Mouse (Mus musculus): ENCODE measurements around the gene Usp21. TPM values are rescaled to one million over a fixed set of nuclear protein-coding genes. Genes with fewer than 3 reads are reported as not detected.
A peak's percentile ranks its signal among the peaks of the same experiment; 100 is the strongest.

The Usp21 gene
- polyA plus RNA-seq, 1 experiment from 2014 or later: 114 TPM

DNA sequence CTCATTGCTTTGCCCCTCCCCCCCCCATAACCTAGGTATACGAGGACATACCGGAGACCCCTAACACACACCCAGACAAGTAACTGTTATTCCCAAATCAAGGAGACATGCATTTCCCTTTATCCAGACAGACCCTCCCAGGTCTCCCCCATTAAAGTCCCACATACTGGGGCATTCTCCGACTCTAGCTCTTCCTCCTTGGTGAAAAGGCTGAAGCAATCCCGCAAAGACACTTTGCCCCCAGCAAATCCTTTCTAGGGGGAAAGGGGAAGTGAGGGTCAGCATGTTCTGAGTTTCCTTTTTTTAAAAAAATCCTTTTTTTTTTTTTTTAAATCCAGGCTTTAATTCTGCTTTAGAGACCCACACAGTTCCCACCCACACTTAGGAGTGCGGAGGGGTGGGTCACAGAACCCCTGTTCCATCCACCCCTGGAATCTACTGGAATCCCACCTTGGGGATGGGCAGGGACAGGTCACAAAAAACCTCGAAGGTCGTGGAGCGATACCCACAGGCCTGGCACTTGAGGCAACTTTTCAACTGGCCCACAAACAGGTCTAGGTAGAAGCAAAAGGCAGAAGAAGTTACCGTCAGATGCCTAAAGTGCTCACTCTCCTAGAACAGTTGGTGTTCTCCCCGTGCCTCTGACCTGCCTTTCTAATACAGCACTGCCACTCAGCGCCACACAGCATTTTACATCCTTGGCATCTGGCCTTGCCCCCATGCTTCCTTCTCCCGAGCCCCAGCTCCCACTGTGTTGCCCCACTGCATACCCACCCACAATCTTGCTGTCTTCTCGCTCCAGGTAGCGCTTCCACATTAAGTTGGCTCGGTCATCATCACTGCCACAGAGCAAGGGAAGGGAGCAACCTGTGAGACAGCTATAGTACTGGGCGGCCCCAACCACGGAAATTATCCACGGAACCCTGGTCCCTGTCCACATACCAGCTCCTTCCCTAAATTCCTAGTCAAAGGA is 4.3 kb downstream of the Usp21 start:
- Histone ChIP-seq H3K9me3 (ENCODE audit: control insufficient read depth, low read length) (no peaks in the 10 kb centered on the region), H3K9ac (ENCODE audit: low read length) (no peak overlapping the region), H3K36me3 (ENCODE audit: control insufficient read depth, insufficient read depth, low read length) (peaks cover 14% of the 10 kb centered on the region; the same call in 1 of the 2 replicates), H3K4me1 (ENCODE audit: control insufficient read depth, insufficient read depth, low read length) (peaks cover 17% of the 10 kb centered on the region), H3K27me3 (ENCODE audit: control insufficient read depth, insufficient read depth, low read length) (no peaks in the 10 kb centered on the region), H3K27ac (replicated peaks; ENCODE audit: low read depth, low read length) (no peak overlapping the region), H3K4me2 (ENCODE audit: low read depth, severe bottlenecking) (no peak overlapping the region), H3K4me3 (ENCODE audit: low read depth, low read length) (no peak overlapping the region)
- no peak for DNase-seq (ENCODE audit: low spot score)
- no peak for ATAC-seq (ENCODE audit: insufficient number of reproducible peaks, low FRiP score, low TSS enrichment, low read depth)
- 90% methylated on average over 18 of the region's 18 CpGs for WGBS

DNA sequence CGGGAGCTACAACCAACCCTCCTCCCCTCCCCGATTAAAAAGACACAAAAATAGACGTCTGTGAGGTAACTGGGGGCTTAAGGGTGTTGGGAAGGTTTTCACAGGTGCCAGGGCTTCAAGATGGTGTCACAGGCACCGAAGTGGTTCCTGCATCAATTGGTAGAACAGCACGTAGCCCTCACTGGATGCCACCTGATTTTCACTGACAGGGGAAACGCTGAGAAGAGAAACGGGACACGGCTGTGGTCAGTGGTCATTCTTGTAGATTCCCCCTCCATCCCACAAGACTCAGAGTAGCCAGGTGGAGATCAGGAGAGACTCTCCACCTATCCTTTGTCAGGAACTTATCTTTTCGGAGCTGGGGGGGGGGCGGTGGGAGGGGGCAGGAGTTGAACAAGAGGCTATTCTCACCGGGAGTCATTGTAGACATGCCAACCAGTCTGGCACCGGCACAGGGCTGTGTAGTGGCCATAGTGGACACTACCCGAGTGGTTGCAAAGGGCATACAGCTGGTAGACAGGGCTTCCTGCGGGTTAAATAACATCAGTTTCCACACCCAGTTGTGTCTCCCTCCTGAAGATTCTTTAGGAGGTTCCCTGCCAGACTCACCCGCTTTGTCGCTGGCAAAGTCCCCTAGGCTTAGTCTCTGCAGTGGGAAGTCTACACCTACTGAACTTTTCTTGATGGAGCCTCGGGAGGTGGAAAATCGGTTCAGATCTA is 5.5 kb downstream of the Usp21 start:
- peaks cover 17% of the 10 kb centered on the region for H3K4me1 ChIP-seq (ENCODE audit: control insufficient read depth, insufficient read depth, low read length)
- ATAC-seq (ENCODE audit: insufficient number of reproducible peaks, low FRiP score, low TSS enrichment, low read depth) (no peak), DNase-seq (ENCODE audit: low spot score) (no peak)
- 81% methylated on average over 18 of the region's 18 CpGs for whole genome bisulfite sequencing
- no peaks in the 10 kb centered on the region for H3K9me3 ChIP-seq (ENCODE audit: control insufficient read depth, low read length)
- no peak overlapping the region; the same call in 1 of the 2 replicates for H3K4me3 ChIP-seq (ENCODE audit: low read depth, low read length)
- no peak overlapping the region for H3K27ac ChIP-seq (replicated peaks; ENCODE audit: low read depth, low read length)
- peaks cover 20% of the 10 kb centered on the region for H3K36me3 ChIP-seq (ENCODE audit: control insufficient read depth, insufficient read depth, low read length)
- no peaks in the 10 kb centered on the region for H3K27me3 ChIP-seq (ENCODE audit: control insufficient read depth, insufficient read depth, low read length)
- no peak overlapping the region; the same call in 1 of the 2 replicates for H3K9ac ChIP-seq (ENCODE audit: low read length)
- H3K4me2 ChIP-seq (ENCODE audit: low read depth, severe bottlenecking): peak overlapping the region; percentile 83; the same call in 1 of the 2 replicates

DNA sequence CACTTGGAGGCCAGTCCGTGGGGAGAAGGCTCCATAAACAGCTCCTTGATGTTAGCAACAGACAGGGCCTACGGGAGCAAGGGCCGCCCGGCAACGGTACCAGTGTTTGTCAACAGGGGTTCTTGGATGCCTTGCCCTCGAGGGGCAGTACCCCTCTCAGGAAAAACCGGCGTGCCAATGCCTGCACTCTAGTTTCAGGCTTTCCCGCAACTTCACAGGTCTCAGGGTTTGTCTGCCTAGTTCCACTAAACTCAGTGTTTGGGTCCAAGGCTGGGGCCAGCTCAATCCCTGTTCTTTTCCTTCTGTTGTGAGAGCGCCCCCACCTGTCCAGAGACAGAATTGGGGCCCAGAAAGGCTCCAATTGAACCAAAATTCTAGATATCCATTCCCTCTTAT is 6.3 kb downstream of the Usp21 start:
- Histone ChIP-seq H3K4me1 (ENCODE audit: control insufficient read depth, insufficient read depth, low read length) (peaks cover 15% of the 10 kb centered on the region), H3K9me3 (ENCODE audit: control insufficient read depth, low read length) (no peaks in the 10 kb centered on the region), H3K9ac (ENCODE audit: low read length) (peak overlapping the region; percentile 61), H3K27ac (replicated peaks; ENCODE audit: low read depth, low read length) (peak overlapping the region; percentile 71), H3K27me3 (ENCODE audit: control insufficient read depth, insufficient read depth, low read length) (no peaks in the 10 kb centered on the region), H3K4me2 (ENCODE audit: low read depth, severe bottlenecking) (peak overlapping the region; percentile 83), H3K36me3 (ENCODE audit: control insufficient read depth, insufficient read depth, low read length) (peaks cover 23% of the 10 kb centered on the region), H3K4me3 (ENCODE audit: low read depth, low read length) (peak overlapping the region; percentile 78)
- peak; percentile 81 for DNase-seq (ENCODE audit: low spot score)
- WGBS: under 1% methylated on average over 10 of the region's 10 CpGs
- peak; percentile 37 for ATAC-seq (ENCODE audit: insufficient number of reproducible peaks, low FRiP score, low TSS enrichment, low read depth)

DNA sequence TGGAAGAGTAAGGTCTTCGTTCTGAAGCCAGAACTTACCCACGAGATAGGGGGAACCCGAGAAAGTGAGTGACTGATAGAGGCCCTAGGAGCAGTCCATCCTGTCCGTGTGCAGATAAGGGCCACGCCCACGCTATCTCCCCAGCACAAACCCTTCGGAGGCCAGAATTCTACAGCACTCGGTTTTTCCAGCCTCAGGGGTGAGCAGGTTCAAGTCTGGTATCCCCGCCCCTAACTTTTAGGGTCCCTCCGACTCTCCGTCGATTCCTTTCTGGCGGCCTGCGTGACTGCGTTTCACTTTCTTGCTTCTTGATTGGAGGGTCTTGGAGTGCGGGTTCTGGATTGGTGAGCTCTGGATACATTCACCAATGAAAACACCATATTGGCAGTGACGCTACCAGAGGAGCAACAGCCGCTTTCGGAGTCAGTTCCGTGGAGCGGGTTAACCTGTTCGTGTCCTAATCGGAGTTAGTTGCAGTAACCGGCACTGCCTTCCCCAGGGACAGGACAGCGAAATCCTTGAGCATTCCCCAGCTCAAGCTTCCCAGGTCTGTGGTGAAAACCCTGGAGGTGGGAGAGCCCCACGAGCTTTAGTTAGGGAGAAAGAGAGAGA is 6.8 kb downstream of the Usp21 start, which contains the start of gene Ppox:
TSS of gene Ppox (minus strand) at position 271 of the 612 bp plus-strand sequence.
- peak; percentile 96 for ATAC-seq (ENCODE audit: insufficient number of reproducible peaks, low FRiP score, low TSS enrichment, low read depth)
- WGBS: under 1% methylated on average over 26 of the region's 26 CpGs
- peak; percentile 90 for DNase-seq (ENCODE audit: low spot score)
- peak within 1 kb of the TSS; percentile 83 for H3K4me2 ChIP-seq (ENCODE audit: low read depth, severe bottlenecking)
- no peaks in the 10 kb centered on the region for H3K9me3 ChIP-seq (ENCODE audit: control insufficient read depth, low read length)
- H3K27ac ChIP-seq (replicated peaks; ENCODE audit: low read depth, low read length): peak within 1 kb of the TSS; percentile 71
- peaks cover 23% of the 10 kb centered on the region for H3K36me3 ChIP-seq (ENCODE audit: control insufficient read depth, insufficient read depth, low read length)
- H3K9ac ChIP-seq (ENCODE audit: low read length): peak within 1 kb of the TSS; percentile 73
- peak within 1 kb of the TSS; percentile 78 for H3K4me3 ChIP-seq (ENCODE audit: low read depth, low read length)
- no peaks in the 10 kb centered on the region for H3K27me3 ChIP-seq (ENCODE audit: control insufficient read depth, insufficient read depth, low read length)
- peaks cover 14% of the 10 kb centered on the region for H3K4me1 ChIP-seq (ENCODE audit: control insufficient read depth, insufficient read depth, low read length)

DNA sequence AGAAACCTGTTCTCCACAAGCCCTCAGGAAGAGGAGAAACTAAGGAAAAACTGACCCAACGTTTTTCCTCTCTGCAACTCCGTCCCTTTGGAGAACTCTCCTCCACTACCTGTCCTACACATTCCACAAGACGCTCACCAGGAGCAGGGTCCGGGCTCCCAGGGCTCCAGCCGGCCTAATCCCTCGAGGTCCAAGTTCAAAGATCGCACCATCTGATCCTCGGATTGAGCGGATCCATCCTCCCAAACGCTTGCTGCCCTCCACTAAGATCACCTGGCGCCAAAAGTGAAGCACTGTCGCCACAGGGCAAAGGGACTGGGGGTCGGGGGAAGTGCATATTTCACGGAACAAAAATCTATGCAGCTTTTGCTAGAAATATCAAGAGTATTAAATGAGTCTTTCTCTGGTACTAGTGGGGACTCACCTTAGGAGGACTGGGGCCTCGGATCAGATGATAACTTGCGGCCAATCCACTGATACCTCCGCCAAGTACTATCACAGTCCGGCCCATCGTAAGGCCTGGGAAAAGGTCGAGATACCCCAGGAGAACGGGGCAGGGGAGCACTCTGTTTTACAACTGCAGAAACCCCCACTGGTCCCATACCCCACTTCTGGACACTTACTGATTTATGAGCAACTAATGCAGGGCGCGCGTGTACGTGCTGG is 7.4 kb downstream of the Usp21 start:
- Histone ChIP-seq H3K27me3 (ENCODE audit: control insufficient read depth, insufficient read depth, low read length) (no peaks in the 10 kb centered on the region), H3K4me1 (ENCODE audit: control insufficient read depth, insufficient read depth, low read length) (peaks cover 14% of the 10 kb centered on the region), H3K4me2 (ENCODE audit: low read depth, severe bottlenecking) (peak overlapping the region; percentile 83), H3K36me3 (ENCODE audit: control insufficient read depth, insufficient read depth, low read length) (peaks cover 24% of the 10 kb centered on the region), H3K9me3 (ENCODE audit: control insufficient read depth, low read length) (no peaks in the 10 kb centered on the region), H3K27ac (replicated peaks; ENCODE audit: low read depth, low read length) (no peak overlapping the region), H3K4me3 (ENCODE audit: low read depth, low read length) (peak overlapping the region; percentile 78), H3K9ac (ENCODE audit: low read length) (peak overlapping the region; percentile 73)
- no peak; the same call in 1 of the 2 replicates for ATAC-seq (ENCODE audit: insufficient number of reproducible peaks, low FRiP score, low TSS enrichment, low read depth)
- DNase-seq (ENCODE audit: low spot score): no peak
- WGBS: under 1% methylated on average over 25 of the region's 25 CpGs

DNA sequence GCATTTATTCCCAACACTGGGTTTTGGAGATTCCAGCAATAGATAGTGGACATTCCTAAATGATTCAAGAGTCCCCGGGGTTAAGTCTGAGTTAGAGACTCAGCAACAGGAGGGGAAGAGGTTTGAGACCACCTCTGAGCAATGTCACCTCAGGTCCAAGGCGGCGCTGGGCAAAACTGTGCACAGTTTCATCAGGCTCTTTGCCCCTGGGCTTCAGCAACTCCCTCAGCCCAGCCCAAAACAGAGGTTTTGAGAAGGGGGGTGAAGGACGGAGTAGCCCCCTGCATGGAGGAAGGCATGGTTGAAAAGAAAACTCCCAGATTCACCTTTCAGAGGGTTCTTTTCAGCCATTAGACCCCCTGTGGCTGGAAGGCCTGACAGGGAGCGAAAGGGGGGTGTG is 8.1 kb downstream of the Usp21 start:
- Histone ChIP-seq H3K27me3 (ENCODE audit: control insufficient read depth, insufficient read depth, low read length) (no peaks in the 10 kb centered on the region), H3K4me2 (ENCODE audit: low read depth, severe bottlenecking) (peak overlapping the region; percentile 83), H3K36me3 (ENCODE audit: control insufficient read depth, insufficient read depth, low read length) (peaks cover 27% of the 10 kb centered on the region), H3K9me3 (ENCODE audit: control insufficient read depth, low read length) (no peaks in the 10 kb centered on the region), H3K27ac (replicated peaks; ENCODE audit: low read depth, low read length) (no peak overlapping the region), H3K4me3 (ENCODE audit: low read depth, low read length) (peak overlapping the region; percentile 78), H3K4me1 (ENCODE audit: control insufficient read depth, insufficient read depth, low read length) (peaks cover 14% of the 10 kb centered on the region), H3K9ac (ENCODE audit: low read length) (peak overlapping the region; percentile 73)
- ATAC-seq (ENCODE audit: insufficient number of reproducible peaks, low FRiP score, low TSS enrichment, low read depth) (no peak), DNase-seq (ENCODE audit: low spot score) (no peak)
- WGBS: 59% methylated on average over 5 of the region's 5 CpGs

DNA sequence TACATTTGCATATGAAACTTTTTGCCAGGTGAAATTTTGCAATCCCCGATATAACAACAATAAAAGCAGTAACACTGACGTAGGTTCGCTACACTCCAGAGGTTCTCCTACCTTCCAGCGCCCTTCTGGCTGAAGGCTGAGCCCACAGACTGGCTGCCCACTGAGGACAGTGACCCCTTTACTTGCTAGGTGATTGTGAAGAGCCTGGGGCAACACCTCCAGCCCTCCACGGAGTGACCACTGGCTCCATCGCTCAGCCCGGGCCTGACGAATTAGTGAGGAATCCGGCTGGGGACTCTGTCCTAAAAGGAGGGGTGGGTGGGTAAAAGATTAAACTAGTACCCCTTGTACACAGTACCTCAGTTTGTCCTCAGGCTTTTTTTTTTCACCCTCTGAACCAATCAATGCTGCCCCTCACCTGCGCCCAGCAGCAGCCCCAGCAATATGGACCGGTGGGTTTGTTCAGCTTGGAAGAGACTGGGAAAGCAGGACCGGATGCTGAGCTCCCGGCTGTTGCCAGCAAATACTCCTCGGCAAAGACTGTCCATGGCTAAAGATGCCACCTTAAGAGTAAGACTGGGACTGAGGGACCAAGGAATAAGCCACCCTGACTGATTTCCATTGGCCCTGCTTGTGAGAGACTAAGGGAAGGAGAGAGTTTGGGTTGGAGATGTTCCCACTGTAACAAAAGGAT is 8.6 kb downstream of the Usp21 start:
- Histone ChIP-seq H3K27me3 (ENCODE audit: control insufficient read depth, insufficient read depth, low read length) (no peaks in the 10 kb centered on the region), H3K4me2 (ENCODE audit: low read depth, severe bottlenecking) (no peak overlapping the region; the same call in 1 of the 2 replicates), H3K27ac (replicated peaks; ENCODE audit: low read depth, low read length) (no peak overlapping the region), H3K36me3 (ENCODE audit: control insufficient read depth, insufficient read depth, low read length) (peaks cover 24% of the 10 kb centered on the region), H3K4me3 (ENCODE audit: low read depth, low read length) (no peak overlapping the region), H3K9ac (ENCODE audit: low read length) (peak overlapping the region; percentile 73; the same call in 1 of the 2 replicates), H3K9me3 (ENCODE audit: control insufficient read depth, low read length) (no peaks in the 10 kb centered on the region), H3K4me1 (ENCODE audit: control insufficient read depth, insufficient read depth, low read length) (peaks cover 14% of the 10 kb centered on the region)
- ATAC-seq (ENCODE audit: insufficient number of reproducible peaks, low FRiP score, low TSS enrichment, low read depth) (no peak), DNase-seq (ENCODE audit: low spot score) (no peak)
- 88% methylated on average over 14 of the region's 14 CpGs for WGBS

Measured in limb, embryonic 11.5 days (tissue).